Mouse (Mus musculus) heart, postnatal 0 days (tissue): ENCODE measurements around the gene Kdm4d. TPM values are rescaled to one million over a fixed set of nuclear protein-coding genes. Genes with fewer than 3 reads are reported as not detected.

Source experiments
- ATAC-seq: fragments of 200-750 bp; cut with Nextera tagmentation; 2 replicates; pipeline ENCODE4 v1.8.0; 2017; ENCODE audit warnings: low read depth, moderate number of reproducible peaks, moderate library complexity; ENCODE audit not compliant: insufficient read depth
- DNase-seq: peaks from one replicate; pipeline ENCODE4 v3.0.0-alpha.2; 2016; ENCODE audit warnings: low spot score
- H3K27ac ChIP-seq: fragments of 300-500 bp; sonication (generic); 2 replicates; pipeline ENCODE4 v1.5.1; 2014; ENCODE audit warnings: low read depth, mild to moderate bottlenecking
- H3K27me3 ChIP-seq: fragments of 300-500 bp; sonication (generic); 2 replicates; pipeline ENCODE4 v1.6.1; 2014; ENCODE audit warnings: low read length, mixed read lengths; ENCODE audit not compliant: control insufficient read depth, insufficient read depth
- H3K36me3 ChIP-seq: fragments of 300-500 bp; sonication (generic); replicated peaks from 2 replicates; pipeline ENCODE4 v1.6.1; 2014; ENCODE audit warnings: low read length, mixed read lengths; ENCODE audit not compliant: control insufficient read depth, insufficient read depth
- H3K4me1 ChIP-seq: fragments of 300-500 bp; sonication (generic); 2 replicates; pipeline ENCODE4 v1.6.1; 2014; ENCODE audit warnings: antibody characterized with exemption; ENCODE audit not compliant: control insufficient read depth, insufficient read depth
- H3K4me2 ChIP-seq: fragments of 300-500 bp; sonication (generic); 2 replicates; pipeline ENCODE4 v1.6.1; 2014; ENCODE audit warnings: low read depth, mild to moderate bottlenecking, low read length, moderate library complexity
- H3K4me3 ChIP-seq: fragments of 300-500 bp; sonication (generic); 2 replicates; pipeline ENCODE4 v1.5.1; 2014; ENCODE audit warnings: low read depth, low read length
- H3K9ac ChIP-seq: fragments of 300-500 bp; sonication (generic); replicated peaks from 2 replicates; pipeline ENCODE4 v1.6.1; 2014; ENCODE audit warnings: low read depth, low read length, mixed read lengths
- H3K9me3 ChIP-seq: fragments of 300-500 bp; sonication (generic); replicated peaks from 2 replicates; pipeline ENCODE4 v1.6.1; 2016; ENCODE audit warnings: low read length; ENCODE audit not compliant: control insufficient read depth
- CTCF ChIP-seq: IDR thresholded peaks from 2 replicates; pipeline ENCODE4 v1.5.1; 2016; ENCODE audit warnings: antibody characterized with exemption, control low read depth, low read depth
- EP300 ChIP-seq: IDR thresholded peaks from 2 replicates; pipeline ENCODE4 v1.6.1; 2016; ENCODE audit warnings: antibody characterized with exemption, low read depth
- WGBS: fragments of 180-500 bp; shearing (Covaris S2); extraction: QIAGEN DNeasy Blood & Tissue Kit; methylation state at CpG from one replicate; pipeline ENCODE4 v1.1.7; 2014; 5-methylcytosine and 5-hydroxymethylcytosine counted together
- polyA plus RNA-seq: library from polyadenylated mRNA; unstranded; fragments of >200 nt; fragmentation: Nextera tagmentation; extraction: Ambion mirVana; gene quantifications from 2 replicates; pipeline ENCODE4 v1.2.1, GENCODE M21; 2015
- total RNA-seq: library from RNA; depleted of rRNA; stranded (reverse); fragments of >200 nt; gene quantifications from 2 replicates; pipeline ENCODE4 v1.2.3, GENCODE M21; 2014; ENCODE audit warnings: low replicate concordance

Gene Kdm4d
- total and polyA plus RNA-seq, 2 experiments from 2014 or later, result 0.12 TPM; not detected in 1

DNA sequence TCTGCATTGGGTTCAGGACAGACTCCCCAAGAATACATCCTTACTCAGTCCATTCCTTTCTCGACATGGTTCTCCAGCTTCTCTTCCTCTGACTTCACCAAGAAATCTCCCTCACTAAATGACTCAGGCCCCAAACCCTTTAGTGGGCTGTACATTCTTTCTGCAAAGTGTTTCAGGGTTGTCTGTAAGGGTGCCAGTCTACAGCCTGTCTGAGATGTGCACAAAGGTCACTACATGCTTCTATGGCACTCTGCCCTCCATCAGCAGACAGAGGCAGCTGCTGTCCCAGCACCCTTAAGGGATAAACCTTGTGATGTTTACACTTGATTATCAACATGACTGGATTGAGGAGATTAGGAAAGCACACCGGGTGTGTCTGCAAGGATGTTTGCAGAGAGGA lies 21.4 kb upstream of the Kdm4d start:
- Histone ChIP-seq H3K9ac (no peak overlapping the region), H3K27me3 (no peaks in the 10 kb centered on the region), H3K4me2 (no peak overlapping the region), H3K4me1 (peaks cover 15% of the 10 kb centered on the region), H3K27ac (no peak overlapping the region), H3K4me3 (no peak overlapping the region), H3K36me3 (no peaks in the 10 kb centered on the region), H3K9me3 (no peaks in the 10 kb centered on the region)
- ATAC-seq, result no peak
- TF ChIP-seq EP300, result no peak
- no peak for TF ChIP-seq CTCF
- no peak for DNase-seq
- WGBS, result 24% methylated on average over 2 of the region's 2 CpGs

DNA sequence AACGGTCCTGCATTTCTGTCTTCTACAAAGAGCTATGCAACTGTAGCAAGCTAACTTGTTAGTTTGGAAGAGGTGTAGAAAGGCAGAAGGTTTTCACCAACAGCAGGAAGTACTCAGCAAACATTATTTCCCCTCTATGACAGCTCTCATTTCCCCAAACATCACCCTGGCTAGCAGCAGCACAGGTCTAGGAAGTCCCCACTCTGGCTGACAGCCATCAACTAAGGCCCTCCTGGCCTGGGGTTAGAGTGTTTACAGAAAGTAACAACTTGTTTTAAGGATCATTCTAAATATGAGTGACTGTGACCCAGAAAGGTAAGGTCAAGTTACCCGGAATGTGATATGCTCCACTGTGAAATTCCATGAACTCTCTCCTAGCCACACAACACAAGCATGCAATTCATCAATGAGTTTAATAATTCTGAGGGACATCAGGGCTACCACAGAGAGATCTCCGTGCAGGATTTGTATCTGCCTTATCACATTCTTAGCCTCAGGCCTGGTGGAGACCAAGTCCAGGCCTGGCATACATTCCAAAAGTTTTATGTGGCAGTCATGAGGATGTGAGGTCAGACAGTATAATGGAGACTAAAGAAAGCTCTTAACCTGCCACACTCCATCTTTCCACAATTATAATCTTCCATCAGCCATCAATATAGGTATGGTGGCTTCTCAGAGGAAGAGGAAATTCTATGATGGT lies 20.8 kb upstream of the Kdm4d start:
- Histone ChIP-seq H3K4me1 (peaks cover 15% of the 10 kb centered on the region), H3K9me3 (no peaks in the 10 kb centered on the region), H3K36me3 (no peaks in the 10 kb centered on the region), H3K27me3 (no peaks in the 10 kb centered on the region), H3K9ac (no peak overlapping the region), H3K4me3 (no peak overlapping the region), H3K4me2 (no peak overlapping the region), H3K27ac (no peak overlapping the region)
- TF ChIP-seq CTCF (no peak), EP300 (no peak)
- WGBS, result 29% methylated on average over 3 of the region's 3 CpGs
- no peak for DNase-seq
- ATAC-seq, result no peak

DNA sequence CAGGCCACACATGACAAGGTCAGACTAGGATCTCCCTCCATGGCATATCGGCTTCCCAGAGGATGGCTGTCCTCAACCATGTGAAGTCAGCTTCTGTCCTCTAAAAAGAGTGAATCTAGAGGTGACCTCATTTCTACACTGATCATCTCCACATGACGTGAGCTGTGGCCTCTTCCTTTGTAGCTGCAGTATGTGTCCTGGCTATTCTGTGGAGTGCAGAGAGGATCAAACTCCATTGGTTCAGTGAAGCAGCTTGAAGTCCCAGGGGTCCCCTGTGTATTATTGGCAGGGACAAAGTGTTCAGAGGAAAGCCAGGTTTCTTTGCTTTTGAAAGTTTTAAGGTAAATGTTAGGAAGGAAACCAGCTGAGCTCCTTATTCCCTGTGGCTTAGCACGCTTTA lies 17.8 kb upstream of the Kdm4d start:
- Histone ChIP-seq H3K27me3 (no peaks in the 10 kb centered on the region), H3K4me3 (no peak overlapping the region), H3K9me3 (no peaks in the 10 kb centered on the region), H3K36me3 (no peaks in the 10 kb centered on the region), H3K4me1 (peaks cover 15% of the 10 kb centered on the region), H3K27ac (no peak overlapping the region), H3K4me2 (no peak overlapping the region), H3K9ac (no peak overlapping the region)
- 77% methylated on average over 3 of the region's 3 CpGs for WGBS
- ATAC-seq, result no peak
- no peak for DNase-seq
- TF ChIP-seq CTCF (no peak), EP300 (no peak)

DNA sequence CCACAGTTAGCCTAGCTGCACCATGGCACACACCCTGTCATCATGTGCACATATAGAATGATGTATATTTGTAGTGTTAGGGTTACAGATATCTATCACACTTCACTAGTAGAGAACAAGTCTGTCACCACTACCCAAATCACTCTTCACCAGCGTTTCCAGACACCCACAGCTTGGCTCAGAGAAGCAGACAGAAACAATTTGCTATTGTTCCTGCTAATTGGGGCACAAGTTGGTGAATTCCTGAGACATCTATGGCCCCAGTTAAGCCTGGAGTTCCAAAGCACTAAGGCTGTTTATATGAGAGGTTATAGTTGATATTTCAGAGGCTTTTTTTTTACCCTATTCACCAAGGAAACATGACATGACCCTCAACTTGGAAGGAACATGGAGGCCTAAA lies 17.0 kb upstream of the Kdm4d start:
- DNase-seq (no peak), ATAC-seq (no peak)
- 50% methylated on average over 1 of the region's 1 CpGs for WGBS
- no peak overlapping the region for H3K27ac ChIP-seq
- no peaks in the 10 kb centered on the region for H3K36me3 ChIP-seq
- no peak overlapping the region for H3K4me3 ChIP-seq
- H3K9me3 ChIP-seq, result no peaks in the 10 kb centered on the region
- peaks cover 15% of the 10 kb centered on the region for H3K4me1 ChIP-seq
- H3K4me2 ChIP-seq, result no peak overlapping the region
- H3K27me3 ChIP-seq, result no peaks in the 10 kb centered on the region
- H3K9ac ChIP-seq, result no peak overlapping the region
- no peak for TF ChIP-seq CTCF
- TF ChIP-seq EP300, result no peak

DNA sequence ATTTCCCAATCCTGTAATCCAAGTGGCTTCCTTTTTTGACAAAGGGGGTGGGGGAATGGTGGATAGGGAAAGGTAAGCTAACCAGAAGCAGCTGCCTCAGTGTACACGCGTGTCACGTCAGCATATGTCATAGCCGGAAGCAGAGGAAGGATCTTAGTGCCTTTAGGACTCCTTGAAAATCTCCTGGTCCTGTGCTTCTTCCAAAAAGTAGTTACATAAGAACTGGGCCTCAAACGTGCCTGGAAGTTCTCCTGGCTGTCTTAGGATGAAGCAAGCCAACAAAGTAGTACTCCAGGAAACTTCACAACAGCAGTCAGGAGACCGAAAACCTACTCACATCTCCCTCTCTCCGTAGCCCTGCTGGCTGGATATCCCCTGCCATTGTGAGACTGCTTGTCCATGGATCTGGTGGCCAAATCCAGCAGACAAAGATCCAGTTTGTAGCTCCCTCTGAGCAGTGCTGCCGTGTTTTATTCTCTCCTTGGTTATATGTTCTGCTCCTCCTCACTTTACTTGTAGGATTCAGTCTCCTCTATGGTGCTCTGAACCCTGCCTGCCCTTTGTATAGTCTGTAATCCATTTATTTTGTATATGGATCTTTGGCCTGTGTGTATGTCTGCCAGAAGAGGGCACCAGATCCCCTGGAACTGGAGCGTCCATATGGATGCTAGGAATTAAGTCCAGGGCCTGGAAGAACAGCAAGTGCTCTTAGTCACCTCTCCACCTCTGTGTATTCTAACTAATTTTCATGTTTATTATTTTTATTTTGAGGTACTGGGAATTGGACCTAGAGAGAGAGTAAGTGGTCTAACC lies 12.6 kb upstream of the Kdm4d start:
- H3K4me3 ChIP-seq, result no peak overlapping the region
- no peaks in the 10 kb centered on the region for H3K4me1 ChIP-seq
- 0 out of 2 replicates have a peak, but pooled peaks have one; percentile 20 for ATAC-seq
- H3K27ac ChIP-seq, result no peak overlapping the region
- TF ChIP-seq CTCF (peak; percentile 78), EP300 (no peak)
- peak; percentile 38 for DNase-seq
- H3K9ac ChIP-seq, result no peak overlapping the region
- peaks cover 28% of the 10 kb centered on the region for H3K36me3 ChIP-seq
- no peaks in the 10 kb centered on the region for H3K9me3 ChIP-seq
- H3K27me3 ChIP-seq, result no peaks in the 10 kb centered on the region
- no peak overlapping the region for H3K4me2 ChIP-seq
- 72% methylated on average over 9 of the region's 9 CpGs for WGBS
